Mouse (Mus musculus) frontal cortex, adult (tissue): Measurements from ENCODE around the gene Islr2.

Experiments
- ATAC-seq: cut with Nextera tagmentation; 2 replicates; pipeline ENCODE4 v1.9.2; 2017; ENCODE audit warnings: mild to moderate bottlenecking, moderate library complexity, mixed read lengths; ENCODE audit not compliant: low TSS enrichment

Islr2 gene

DNA sequence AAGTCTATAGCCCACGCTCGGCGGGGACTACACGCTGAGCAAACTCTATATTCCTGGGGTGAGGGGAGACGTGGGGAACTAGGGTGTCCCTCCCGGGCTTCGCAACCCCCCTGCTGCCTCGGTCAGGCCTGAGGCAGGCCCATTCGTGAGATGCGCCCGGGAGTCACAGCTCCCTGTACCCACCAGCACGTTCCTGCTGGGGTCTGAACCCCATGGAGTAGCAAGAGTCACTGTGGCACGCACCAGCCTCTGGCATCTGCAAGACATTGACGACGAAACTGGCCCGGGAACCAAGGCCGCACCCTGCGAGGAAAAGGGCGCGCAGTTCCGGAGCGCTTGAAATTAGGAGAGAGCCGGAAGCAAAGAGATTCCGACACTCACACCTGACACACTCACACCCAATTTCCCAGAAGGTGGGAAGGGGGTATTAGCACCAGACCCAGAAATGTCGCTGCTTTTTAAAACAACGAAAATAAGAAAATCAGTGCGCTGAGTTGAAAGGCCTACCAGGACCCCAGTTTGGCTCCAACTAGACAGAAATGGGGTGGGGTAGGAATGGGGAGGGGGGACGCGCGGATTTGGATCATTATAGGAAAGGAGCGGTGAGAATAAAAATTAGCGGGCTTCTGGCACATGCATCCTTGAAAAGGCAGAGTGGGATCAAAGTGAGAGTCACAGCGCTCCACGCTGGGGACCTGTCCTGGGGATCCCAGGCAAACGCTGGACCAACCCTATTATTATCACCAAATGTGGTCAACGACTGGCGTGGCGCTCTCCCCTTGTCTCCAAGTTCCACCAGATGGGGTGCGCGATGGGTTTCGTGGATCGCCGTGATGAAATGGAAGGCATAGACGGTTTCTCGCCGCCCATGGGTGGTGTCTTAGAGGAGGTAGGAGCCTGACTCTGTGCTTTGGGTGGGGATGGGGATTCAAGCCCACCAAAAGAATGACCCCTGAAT lies 7.2 kb downstream of the Islr2 start:
- ATAC-seq, result no peak

DNA sequence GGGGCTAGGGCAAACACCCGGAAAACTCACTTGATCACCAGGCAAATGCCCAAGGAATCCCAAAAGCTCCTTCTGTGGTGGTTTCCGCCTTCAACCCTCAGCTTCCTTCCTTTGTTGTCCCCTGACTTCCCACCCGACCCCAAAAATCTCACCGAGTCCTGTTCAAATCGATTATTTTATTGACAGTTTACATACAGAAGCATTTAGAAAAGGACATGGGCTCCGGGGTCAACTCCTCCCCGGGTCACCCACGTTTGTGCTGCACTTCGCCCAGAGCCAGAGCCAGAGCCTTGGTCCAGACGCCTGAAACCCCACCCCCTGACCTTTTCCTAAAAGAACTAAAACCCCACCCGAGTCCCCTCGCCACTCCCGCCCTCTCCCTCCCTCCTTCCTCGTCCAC lies 8.0 kb downstream of the Islr2 start:
- no peak for ATAC-seq

DNA sequence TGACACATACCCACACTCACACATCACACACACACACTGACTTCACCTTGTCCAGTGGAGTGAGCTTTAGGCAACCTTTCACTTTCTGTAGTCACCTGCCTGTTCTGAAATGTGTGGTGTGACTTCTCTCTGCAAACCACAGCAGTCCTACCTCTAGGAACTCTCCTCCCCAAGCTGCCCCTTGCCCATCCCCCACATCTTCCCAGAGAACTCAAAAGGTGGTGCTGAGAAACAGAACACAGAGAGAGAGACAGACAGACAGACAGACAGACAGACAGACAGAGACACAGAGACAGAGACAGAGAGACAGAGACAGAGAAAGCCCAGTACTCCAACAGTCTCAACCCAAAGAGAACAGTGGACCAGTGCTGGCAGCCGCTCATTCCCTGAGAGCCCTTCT lies 8.4 kb downstream of the Islr2 start:
- no peak for ATAC-seq

GRCm38 (mm10) chr9:58194222-58194621 lies 9.9 kb downstream of the Islr2 start:
- ATAC-seq, result no peak

- ATAC-seq, result no peak
Observed at GRCm38 (mm10) chr9:58184456-58184855, 19.7 kb downstream of the Islr2 start.

DNA sequence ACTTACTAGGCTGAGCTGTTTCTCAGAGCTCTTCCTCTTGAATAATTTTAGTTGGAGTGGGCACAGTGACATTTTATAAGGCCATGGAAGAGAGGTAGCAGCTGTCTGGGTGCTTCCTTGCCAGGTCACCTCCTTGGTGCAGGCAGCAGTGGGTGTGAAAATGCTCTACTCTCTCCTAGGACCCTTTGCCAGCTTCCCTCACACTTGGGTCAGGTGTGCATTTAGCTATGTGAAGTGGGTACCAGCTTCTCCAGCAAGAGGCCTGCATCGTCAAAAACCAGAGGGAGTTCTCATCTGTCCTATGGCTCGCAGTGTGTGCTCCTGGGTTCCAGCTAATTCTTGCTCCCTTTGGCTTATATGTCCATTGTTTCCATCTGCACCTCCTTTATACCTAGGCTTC lies 24.7 kb downstream of the Islr2 start:
- ATAC-seq, result no peak

DNA sequence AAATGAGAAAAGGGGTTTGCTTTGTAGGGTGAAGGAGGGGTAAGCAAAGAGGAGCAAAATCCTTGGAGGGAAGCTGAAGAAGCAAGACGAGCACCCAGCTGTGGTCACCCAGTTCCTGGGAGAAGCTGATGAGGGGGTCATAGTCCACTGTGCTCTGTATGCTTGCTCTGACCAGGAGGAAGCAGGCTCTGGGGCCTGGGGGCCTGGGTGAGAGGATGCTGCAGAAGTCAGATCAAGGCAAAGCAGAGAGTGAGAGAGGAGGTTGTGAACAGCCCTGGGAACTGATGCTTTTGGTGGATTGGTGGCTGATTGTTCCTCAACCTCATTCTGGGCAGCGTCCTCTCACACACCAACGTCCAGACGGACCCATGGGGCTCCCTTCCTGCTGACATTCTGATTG lies 27.0 kb downstream of the Islr2 start:
- no peak for ATAC-seq

- ATAC-seq, result peak; percentile 83
Observed at GRCm38 (mm10) chr9:58175745-58176487, 28.2 kb downstream of the Islr2 start.

DNA sequence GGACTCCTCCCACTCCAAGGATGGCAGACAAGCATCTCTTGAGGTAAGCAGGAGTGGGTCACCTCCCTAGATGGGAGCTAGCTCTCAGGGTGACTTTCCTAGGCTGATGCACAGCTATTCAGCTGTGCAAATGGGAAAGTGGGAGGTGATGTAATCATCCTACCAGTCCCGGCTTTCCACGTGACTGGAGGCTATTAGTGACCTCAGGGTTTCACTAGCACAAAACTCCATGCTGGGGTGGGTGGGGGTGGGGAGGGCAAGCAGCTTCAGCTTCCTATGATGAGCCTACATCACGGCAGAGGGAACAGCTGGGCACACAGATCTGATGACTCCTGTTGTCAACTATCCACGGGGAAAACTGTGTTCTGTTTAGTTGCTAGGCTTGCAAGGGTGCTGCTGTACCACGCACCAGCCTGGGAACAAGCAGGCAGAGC lies 29.3 kb downstream of the Islr2 start:
- ATAC-seq, result peak; percentile 75

GRCm38 (mm10) chr9:58172863-58173262 lies 31.3 kb downstream of the Islr2 start:
- no peak for ATAC-seq

DNA sequence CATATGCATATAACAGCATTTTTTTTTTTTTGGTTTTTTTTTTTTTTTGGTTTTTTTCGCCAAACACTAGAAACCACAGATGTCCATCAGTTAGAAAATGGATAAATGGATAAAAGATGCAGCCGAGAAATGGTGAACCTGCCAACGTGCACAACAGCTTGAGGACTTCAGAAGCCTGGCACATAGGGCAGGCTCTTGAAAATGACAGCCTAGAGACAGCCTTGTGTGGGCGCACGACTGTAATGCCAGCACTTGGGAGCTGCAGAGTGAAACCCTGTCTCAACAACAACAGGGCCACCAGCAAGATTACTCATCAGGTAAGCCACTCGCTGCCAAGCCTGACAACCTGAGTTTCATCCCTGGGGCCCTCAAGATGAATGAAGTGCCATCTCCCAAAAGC lies 34.7 kb downstream of the Islr2 start:
- ATAC-seq, result no peak

DNA sequence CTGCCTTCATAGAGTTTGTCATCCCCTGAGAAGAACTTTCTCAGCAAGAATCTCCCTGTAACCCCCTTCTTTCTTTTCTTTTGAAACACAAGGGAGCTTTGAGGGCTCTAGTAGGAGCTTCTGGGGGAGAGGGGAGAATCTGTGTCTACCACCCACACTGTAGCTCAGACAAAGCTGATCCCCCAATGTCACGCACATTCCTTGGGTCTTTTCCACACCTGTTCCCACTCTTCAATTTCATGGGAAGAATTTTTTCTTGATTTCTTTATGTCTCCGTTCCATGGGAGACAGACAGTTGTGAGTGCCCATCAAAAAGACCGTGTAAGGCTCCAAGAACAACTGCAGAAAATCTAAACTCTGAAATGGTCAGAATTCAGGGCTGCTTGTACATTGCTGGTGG lies 35.2 kb downstream of the Islr2 start:
- no peak for ATAC-seq

GRCm38 (mm10) chr9:58165779-58166178 lies 38.3 kb downstream of the Islr2 start:
- ATAC-seq, result no peak

- no peak for ATAC-seq
Observed at GRCm38 (mm10) chr9:58163146-58163545, 41.0 kb downstream of the Islr2 start.

- no peak for ATAC-seq
Observed at GRCm38 (mm10) chr9:58162173-58162572, 41.9 kb downstream of the Islr2 start.

DNA sequence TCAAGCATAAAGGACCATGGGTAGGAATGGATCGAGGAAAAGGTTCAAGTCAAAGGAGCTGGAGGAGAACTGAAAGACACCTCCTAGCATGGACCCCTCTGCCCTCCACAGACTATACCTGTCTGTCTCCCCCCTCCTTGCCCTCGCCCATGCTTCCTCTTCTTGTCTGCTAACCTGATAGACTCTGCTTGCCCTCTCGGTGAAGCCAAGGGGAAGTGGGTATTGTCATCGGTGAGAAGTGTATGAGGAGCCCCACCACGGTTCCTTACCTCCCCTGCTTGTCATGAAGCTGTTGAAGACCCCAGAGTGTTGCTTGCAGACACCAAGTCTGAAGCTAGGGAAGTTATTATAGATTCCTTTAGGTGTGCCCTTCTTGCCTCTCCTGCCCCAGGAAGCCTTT lies 43.8 kb downstream of the Islr2 start:
- no peak for ATAC-seq

GRCm38 (mm10) chr9:58159855-58160254 lies 44.3 kb downstream of the Islr2 start:
- peak; percentile 71 for ATAC-seq

- peak; percentile 42; the same call in 1 of the 2 replicates for ATAC-seq
Observed at GRCm38 (mm10) chr9:58158541-58159311, 45.4 kb downstream of the Islr2 start.

DNA sequence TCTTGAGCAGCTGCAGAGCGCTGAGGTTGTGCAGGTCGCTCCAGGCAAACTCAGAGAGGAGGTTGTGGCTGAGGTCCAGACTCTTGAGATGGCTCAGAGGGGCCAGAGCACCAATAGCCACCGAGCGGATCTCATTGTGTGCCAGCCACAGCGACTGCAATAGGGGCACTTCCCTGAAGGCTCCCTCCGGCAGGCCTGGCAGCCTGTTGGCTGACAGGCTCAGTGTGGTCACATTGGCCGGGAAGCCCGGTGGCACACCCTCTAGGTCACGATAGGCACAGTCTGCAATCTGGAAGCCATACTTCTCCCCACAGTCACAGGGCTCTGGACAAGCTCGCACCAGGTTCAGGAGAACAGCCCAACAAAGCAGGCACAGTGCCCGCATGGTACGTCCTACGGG lies 46.3 kb downstream of the Islr2 start:
- no peak for ATAC-seq

- no peak for ATAC-seq
Observed at GRCm38 (mm10) chr9:58156819-58157560, 47.1 kb downstream of the Islr2 start.

GRCm38 (mm10) chr9:58155366-58155765 lies 48.8 kb downstream of the Islr2 start:
- no peak for ATAC-seq
